Mouse (Mus musculus): ENCODE data around the gene Myo15b.

DNA sequence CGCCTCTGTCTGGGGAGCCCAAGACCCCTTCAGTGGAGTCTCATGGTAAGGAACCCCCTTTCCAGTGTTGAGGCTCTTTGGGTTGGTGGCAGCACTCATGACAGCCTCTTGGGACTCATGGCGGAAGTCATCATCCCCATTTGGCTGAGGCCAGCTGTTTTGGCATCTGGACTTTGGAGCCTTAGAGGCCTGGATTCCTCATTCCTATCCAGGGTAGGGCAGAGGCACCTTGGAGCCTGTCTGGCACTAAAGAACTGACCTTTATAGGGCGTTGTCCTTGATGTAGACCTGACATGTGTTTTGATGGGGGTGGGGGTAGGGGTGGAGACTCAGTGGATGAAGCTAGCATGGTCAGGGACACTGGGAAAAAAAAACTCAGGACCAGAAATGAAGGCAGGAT lies 26.2 kb downstream of the Myo15b start:
- TF ChIP-seq EP300 (IDR thresholded peaks at IDR 0.05; ENCODE audit: low read depth) (no peak), CTCF (IDR thresholded peaks at IDR 0.05; ENCODE audit: low read depth) (no peak)

Measured in liver, embryonic 14.5 days (tissue).